Mouse (Mus musculus): ENCODE measurements at regions not wholly inside any gene's neighbourhood (a gene's known extent, or its start where the extent isn't known, plus 50 kb on each side); places are given as distances from the start of the nearest gene placed in this dataset.

- TF ChIP-seq POLR2A (IDR thresholded peaks at IDR 0.05; ENCODE audit: borderline replicate concordance, insufficient read depth, low read length) (no peak), CTCF (IDR thresholded peaks at IDR 0.05; ENCODE audit: borderline replicate concordance, insufficient read depth, low read depth, low read length) (no peak)
These were observed 192.4 kb upstream of the Mvb12b start for GRCm38 (mm10) chr2:34080176-34080575.
